Mouse (Mus musculus) thymus, postnatal 4 days (tissue): Measurements from ENCODE around the gene Nbas.

ENCODE experiments used
- DNase-seq: peaks from one replicate; pipeline ENCODE4 v3.0.0; 2021

Nbas gene

GRCm38 (mm10) chr12:13626803-13627706, 358.1 kb downstream of the Nbas start:
- DNase-seq: peak; percentile 28
